Mouse (Mus musculus) monocyte, adult 2 months (primary cell): Measurements from ENCODE around the gene Aspdh.

Experiments
- DNase-seq, 2 experiments: peaks; one replicate each; pipeline ENCODE4 v3.0.0; 2022; ENCODE audit warnings: low spot score in 2 of 2, low read depth in 1 of 2

Gene Aspdh

DNA sequence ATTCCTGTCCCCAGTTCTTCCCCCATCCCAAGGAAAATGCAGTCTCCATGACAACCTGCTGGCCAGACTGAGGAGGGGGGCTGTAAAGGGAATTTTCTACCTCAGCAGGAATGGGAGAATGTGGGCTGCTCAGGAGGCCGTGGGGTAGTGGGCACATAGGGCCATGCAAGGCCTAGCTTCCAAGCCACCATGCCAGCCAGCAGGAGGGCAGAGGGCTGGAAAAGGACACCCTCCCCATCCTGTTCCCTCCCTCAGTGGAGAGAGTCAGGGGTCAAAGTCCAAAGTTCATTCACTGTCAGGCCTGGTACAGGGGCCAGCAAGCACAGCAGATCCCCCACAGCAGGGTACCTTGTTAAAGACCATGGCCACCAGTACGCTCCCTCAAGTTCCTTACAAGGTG, at the start of gene Aspdh:
TSS of gene Aspdh (plus strand) at position 281 of the 400 bp plus-strand sequence.
- DNase-seq = no peak

DNA sequence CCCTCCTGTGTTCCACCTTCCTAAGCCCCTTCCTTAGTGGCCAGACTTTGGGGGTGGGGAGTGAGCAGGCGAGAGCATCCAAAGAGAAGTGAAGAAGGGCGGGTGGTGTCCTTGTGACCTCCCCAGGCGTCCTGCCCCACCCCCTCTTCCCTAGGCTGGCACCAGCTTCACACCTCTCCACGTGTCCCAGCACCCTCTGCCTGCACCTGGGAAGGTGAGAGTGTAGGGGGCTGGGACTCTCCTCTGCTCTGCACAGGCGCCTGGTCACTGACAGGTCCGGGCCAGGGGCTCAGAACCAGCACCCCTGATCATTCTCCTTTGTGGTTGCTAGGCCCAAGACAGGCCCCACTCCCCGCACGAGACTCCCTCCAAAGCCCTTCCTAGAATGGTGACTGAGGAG, 37.5 kb upstream of the Aspdh start:
- no peak for DNase-seq

DNA sequence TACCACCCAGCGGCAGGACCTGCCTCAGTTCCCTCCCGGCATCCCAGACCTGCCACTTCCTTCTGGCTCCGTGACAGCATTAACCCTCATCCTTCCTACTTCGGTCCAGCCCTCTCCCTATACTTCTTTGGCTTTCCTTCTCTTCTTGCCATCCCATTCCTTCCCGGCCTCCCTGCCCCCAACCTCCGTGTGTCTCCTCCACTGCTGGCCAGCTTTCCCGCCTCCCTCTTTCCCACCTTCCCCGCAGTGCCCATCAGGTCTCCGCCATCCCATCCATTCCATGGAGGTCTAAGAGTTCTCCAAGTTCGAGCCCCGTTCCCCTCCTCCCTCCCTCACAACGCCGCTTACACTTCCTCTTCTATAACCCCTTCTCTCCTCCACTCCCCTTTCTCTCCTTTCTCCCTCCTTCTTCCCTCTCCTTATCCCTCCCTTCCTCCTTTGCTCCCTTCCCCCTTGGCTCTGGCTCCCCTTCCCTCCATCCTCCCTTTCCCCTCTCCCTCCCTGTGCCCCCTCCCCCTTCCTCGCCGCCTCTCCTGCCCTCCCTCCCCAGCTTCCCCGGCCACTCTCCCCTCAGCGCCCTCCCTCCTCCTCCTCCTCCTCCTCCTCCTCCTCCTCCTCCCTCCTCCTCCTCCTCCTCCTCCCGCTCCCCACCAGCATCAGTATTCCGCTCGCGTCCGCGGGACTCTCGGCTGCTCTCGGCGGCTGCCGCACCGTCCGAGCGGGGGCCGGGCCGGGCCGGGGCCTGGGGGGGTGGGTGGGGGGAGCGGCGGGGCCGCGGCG, 36.8 kb upstream of the Aspdh start:
- DNase-seq = no peak

GRCm38 (mm10) chr7:44428968-44429521, 36.1 kb upstream of the Aspdh start, which contains the start of gene Lrrc4b:
Lrrc4b (plus strand) TSS chr7:44429018.
- no peak for DNase-seq

- DNase-seq = no peak
Measured at GRCm38 (mm10) chr7:44429534-44430488, 35.4 kb upstream of the Aspdh start.

DNA sequence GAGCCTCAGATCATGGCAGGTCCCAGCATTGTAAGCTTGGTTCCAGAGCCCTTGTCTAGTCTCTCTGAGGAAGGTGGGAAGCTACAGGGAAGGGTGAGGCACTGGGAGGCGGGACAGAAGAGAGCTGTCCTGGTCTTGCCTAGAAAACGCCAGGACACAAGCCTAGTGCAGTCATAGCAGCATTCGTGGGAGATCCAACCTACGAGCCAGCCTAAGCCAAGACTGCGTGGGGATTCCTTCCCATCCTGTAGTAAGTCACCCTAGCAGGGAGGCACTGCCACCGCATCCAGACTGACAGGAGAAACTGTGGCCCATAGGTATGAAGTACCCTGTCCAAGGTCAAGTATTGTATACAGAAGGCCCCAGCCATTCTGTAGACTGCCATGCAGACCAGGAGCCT, 32.6 kb upstream of the Aspdh start:
- no peak for DNase-seq

DNA sequence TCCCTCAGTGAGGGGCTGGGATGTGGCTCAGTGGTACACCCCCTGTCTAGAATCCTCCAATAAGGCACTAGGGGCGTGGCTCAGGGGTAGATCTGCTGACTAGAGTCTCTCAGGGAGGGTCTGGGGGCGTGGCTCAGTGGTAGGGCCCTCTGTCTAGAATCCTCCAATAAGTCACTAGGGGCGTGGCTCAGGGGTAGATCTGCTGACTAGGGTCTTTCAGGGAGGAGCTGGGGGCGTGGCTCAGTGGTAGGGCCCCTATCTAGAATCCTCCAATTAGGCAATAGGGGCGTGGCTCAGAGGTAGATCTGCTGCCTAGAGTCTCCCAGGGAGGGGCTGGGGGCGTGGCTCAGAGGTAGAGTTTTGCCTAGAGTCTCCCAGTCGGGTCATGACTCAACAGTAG, 31.8 kb upstream of the Aspdh start:
- DNase-seq = no peak

DNA sequence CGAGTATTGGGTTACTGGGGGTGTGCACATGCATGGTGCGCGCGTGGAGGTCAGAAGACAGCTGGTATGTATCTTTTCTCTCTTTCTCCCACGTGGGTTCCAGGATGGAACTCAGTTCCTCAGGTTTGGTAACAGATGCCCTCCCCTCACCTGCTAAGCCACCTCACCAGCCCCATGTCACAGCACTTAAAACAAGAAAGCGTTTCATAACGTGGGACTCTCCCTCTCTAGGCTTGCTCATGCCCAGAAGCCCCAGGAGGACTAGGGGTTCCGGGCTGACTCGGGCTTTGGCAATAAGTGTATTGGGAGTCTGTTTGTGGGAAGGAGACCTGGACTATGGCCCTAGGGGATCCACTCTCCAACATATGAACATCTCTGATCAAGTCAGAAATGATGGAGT, 31.1 kb upstream of the Aspdh start:
- no peak for DNase-seq

DNA sequence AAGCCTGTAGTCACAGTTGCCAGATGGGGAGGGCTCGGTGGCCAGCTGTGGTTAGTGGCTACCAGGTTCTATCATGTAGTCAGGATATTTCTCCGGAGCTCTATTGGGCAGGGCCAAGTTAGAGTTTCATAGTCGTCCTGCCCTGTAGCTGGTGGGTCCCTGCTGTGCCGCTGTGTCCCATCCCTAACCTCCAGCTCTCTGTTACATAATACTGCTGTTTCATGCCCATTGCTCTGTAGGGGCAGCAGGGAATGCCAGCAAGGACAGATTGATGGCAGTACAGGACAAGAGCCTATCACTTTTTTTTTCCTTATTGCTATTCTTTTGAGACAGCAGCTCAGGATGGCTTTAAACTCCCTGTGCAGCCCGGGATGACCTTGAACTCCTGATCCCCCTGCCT, 29.4 kb upstream of the Aspdh start:
- no peak for DNase-seq

GRCm38 (mm10) chr7:44436267-44436666, 28.9 kb upstream of the Aspdh start:
- no peak for DNase-seq

DNA sequence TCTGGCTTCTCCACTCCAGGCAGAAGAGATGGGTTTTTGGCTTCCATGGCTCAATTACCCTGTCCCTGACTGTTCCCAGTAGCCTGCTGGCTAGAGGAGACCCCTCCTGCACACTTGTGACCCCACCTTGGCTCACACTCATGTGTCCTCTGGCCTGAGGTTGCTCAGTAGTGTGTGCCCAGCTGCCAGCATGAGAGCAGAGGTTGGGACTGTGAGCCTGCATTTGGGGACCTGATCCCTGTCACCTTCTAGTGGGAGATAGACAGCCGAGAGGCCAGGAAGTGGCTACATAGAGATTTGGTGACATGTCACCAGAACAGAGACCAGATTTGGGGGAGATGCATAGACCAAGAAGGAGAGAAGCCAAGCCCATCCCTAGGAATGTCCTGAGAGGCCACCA, 28.0 kb upstream of the Aspdh start:
- no peak for DNase-seq

DNA sequence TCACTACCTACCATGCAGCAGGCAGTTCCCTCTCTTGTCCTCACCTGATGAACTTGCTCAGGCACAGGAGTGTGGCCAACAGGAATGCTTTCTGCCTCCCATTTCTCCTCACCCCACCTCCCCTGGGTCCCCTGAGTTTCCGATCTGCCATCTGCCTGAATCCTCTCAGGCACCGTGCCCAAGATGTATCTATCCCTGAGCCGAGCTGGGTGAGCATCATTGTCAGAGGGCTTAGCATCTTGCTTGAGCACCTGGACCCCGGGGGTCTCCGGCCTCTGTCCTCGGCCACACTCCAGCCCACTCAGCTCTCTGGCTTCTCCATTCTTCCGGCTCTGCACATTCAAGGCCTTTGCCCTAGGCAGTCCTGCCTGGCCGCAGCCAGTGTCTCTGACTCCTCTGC, 27.3 kb upstream of the Aspdh start:
- DNase-seq = no peak

GRCm38 (mm10) chr7:44439696-44440095, 25.5 kb upstream of the Aspdh start:
- DNase-seq = no peak

GRCm38 (mm10) chr7:44440479-44440878, 24.7 kb upstream of the Aspdh start:
- DNase-seq = no peak

GRCm38 (mm10) chr7:44441180-44441579, 24.0 kb upstream of the Aspdh start:
- no peak for DNase-seq

- no peak for DNase-seq
Measured at GRCm38 (mm10) chr7:44441648-44442109, 23.5 kb upstream of the Aspdh start.

- no peak for DNase-seq
Measured at GRCm38 (mm10) chr7:44442407-44442821, 22.8 kb upstream of the Aspdh start.

- DNase-seq = no peak
Measured at GRCm38 (mm10) chr7:44443268-44444173, 21.7 kb upstream of the Aspdh start.

GRCm38 (mm10) chr7:44444886-44445527, 20.2 kb upstream of the Aspdh start:
- DNase-seq = no peak

GRCm38 (mm10) chr7:44445528-44445923, 19.7 kb upstream of the Aspdh start:
- DNase-seq = no peak
